Mouse (Mus musculus): ENCODE measurements around the gene Rasgef1a. TPM values are rescaled to one million over a fixed set of nuclear protein-coding genes. Genes with fewer than 3 reads are reported as not detected.
A peak's percentile ranks its signal among the peaks of the same experiment; 100 is the strongest.

The Rasgef1a gene
- polyA plus RNA-seq, 1 experiment from 2014 or later, result 0.13 TPM

GRCm38 (mm10) chr6:118111810-118112209 is 100.6 kb downstream of the Rasgef1a start:
- H3K4me1 ChIP-seq, result no peaks in the 10 kb centered on the region
- H3K27ac ChIP-seq, result no peak overlapping the region
- peaks cover 43% of the 10 kb centered on the region for H3K36me3 ChIP-seq
- H3K9me3 ChIP-seq, result no peaks in the 10 kb centered on the region
- H3K9ac ChIP-seq, result no peak overlapping the region
- WGBS, result 65% methylated on average over 1 of the region's 1 CpGs
- no peak for ATAC-seq (ENCODE audit: low FRiP score, low read depth)
- H3K4me2 ChIP-seq (replicated peaks), result no peak overlapping the region
- H3K27me3 ChIP-seq, result no peaks in the 10 kb centered on the region
- H3K4me3 ChIP-seq, result no peak overlapping the region

GRCm38 (mm10) chr6:118122767-118123166 is 111.5 kb downstream of the Rasgef1a start:
- Histone ChIP-seq H3K4me2 (replicated peaks) (no peak overlapping the region), H3K9me3 (no peaks in the 10 kb centered on the region), H3K36me3 (peaks cover 42% of the 10 kb centered on the region), H3K4me1 (no peaks in the 10 kb centered on the region), H3K9ac (no peak overlapping the region), H3K27ac (no peak overlapping the region), H3K27me3 (no peaks in the 10 kb centered on the region), H3K4me3 (no peak overlapping the region)
- ATAC-seq (ENCODE audit: low FRiP score, low read depth), result no peak
- 87% methylated on average over 1 of the region's 1 CpGs for WGBS

GRCm38 (mm10) chr6:118126577-118126976 is 115.3 kb downstream of the Rasgef1a start:
- H3K9me3 ChIP-seq, result no peaks in the 10 kb centered on the region
- H3K4me3 ChIP-seq, result no peak overlapping the region
- no peaks in the 10 kb centered on the region for H3K4me1 ChIP-seq
- H3K9ac ChIP-seq, result no peak overlapping the region
- peaks cover 31% of the 10 kb centered on the region for H3K36me3 ChIP-seq
- no peak for ATAC-seq (ENCODE audit: low FRiP score, low read depth)
- H3K27ac ChIP-seq, result no peak overlapping the region
- H3K4me2 ChIP-seq (replicated peaks), result no peak overlapping the region
- no peaks in the 10 kb centered on the region for H3K27me3 ChIP-seq

- H3K36me3 ChIP-seq, result peaks cover 25% of the 10 kb centered on the region
- WGBS, result 77% methylated on average over 7 of the region's 7 CpGs
- no peak overlapping the region for H3K27ac ChIP-seq
- H3K9ac ChIP-seq, result no peak overlapping the region
- H3K4me2 ChIP-seq (replicated peaks), result no peak overlapping the region
- H3K4me3 ChIP-seq, result no peak overlapping the region
- no peaks in the 10 kb centered on the region for H3K9me3 ChIP-seq
- H3K27me3 ChIP-seq, result no peaks in the 10 kb centered on the region
- H3K4me1 ChIP-seq, result no peaks in the 10 kb centered on the region
- no peak for ATAC-seq (ENCODE audit: low FRiP score, low read depth)
Observed at GRCm38 (mm10) chr6:118127198-118127597, 116.0 kb downstream of the Rasgef1a start.

- Histone ChIP-seq H3K4me1 (no peaks in the 10 kb centered on the region), H3K27ac (no peak overlapping the region), H3K9ac (no peak overlapping the region), H3K4me3 (no peak overlapping the region), H3K36me3 (peaks cover 17% of the 10 kb centered on the region), H3K4me2 (replicated peaks) (no peak overlapping the region), H3K9me3 (no peaks in the 10 kb centered on the region), H3K27me3 (no peaks in the 10 kb centered on the region)
- no peak for ATAC-seq (ENCODE audit: low FRiP score, low read depth)
- 71% methylated on average over 6 of the region's 6 CpGs for WGBS
Observed at GRCm38 (mm10) chr6:118127827-118128487, 116.7 kb downstream of the Rasgef1a start.

GRCm38 (mm10) chr6:118130022-118130421 is 118.8 kb downstream of the Rasgef1a start:
- H3K27me3 ChIP-seq, result no peaks in the 10 kb centered on the region
- no peaks in the 10 kb centered on the region for H3K4me1 ChIP-seq
- no peak for ATAC-seq (ENCODE audit: low FRiP score, low read depth)
- H3K9ac ChIP-seq, result no peak overlapping the region
- H3K9me3 ChIP-seq, result no peaks in the 10 kb centered on the region
- no peak overlapping the region for H3K4me2 ChIP-seq (replicated peaks)
- H3K27ac ChIP-seq, result no peak overlapping the region
- WGBS, result 59% methylated on average over 2 of the region's 2 CpGs
- no peak overlapping the region for H3K4me3 ChIP-seq
- H3K36me3 ChIP-seq, result peaks cover 5% of the 10 kb centered on the region; the same call in 1 of the 2 replicates

GRCm38 (mm10) chr6:118134461-118134860 is 123.2 kb downstream of the Rasgef1a start:
- Histone ChIP-seq H3K36me3 (no peaks in the 10 kb centered on the region), H3K27me3 (no peaks in the 10 kb centered on the region), H3K9ac (no peak overlapping the region), H3K4me1 (peaks cover 2% of the 10 kb centered on the region; the same call in 1 of the 2 replicates), H3K9me3 (no peaks in the 10 kb centered on the region), H3K4me2 (replicated peaks) (no peak overlapping the region), H3K4me3 (no peak overlapping the region), H3K27ac (no peak overlapping the region)
- WGBS, result 37% methylated on average over 1 of the region's 1 CpGs
- ATAC-seq (ENCODE audit: low FRiP score, low read depth), result no peak

GRCm38 (mm10) chr6:118137148-118137547 is 125.9 kb downstream of the Rasgef1a start:
- H3K27ac ChIP-seq, result no peak overlapping the region
- H3K9ac ChIP-seq, result no peak overlapping the region
- no peak overlapping the region for H3K4me3 ChIP-seq
- peaks cover 2% of the 10 kb centered on the region; the same call in 1 of the 2 replicates for H3K4me1 ChIP-seq
- no peaks in the 10 kb centered on the region for H3K27me3 ChIP-seq
- H3K9me3 ChIP-seq, result no peaks in the 10 kb centered on the region
- ATAC-seq (ENCODE audit: low FRiP score, low read depth), result no peak
- 81% methylated on average over 2 of the region's 2 CpGs for WGBS
- H3K36me3 ChIP-seq, result no peaks in the 10 kb centered on the region
- no peak overlapping the region for H3K4me2 ChIP-seq (replicated peaks)

- peak within 1 kb of the TSS; percentile 76 for H3K4me2 ChIP-seq (replicated peaks)
- peak within 1 kb of the TSS; percentile 85 for H3K4me3 ChIP-seq
- peaks cover 2% of the 10 kb centered on the region; the same call in 1 of the 2 replicates for H3K4me1 ChIP-seq
- 6% methylated on average over 57 of the region's 66 CpGs for WGBS
- peak within 1 kb of the TSS; percentile 82 for H3K9ac ChIP-seq
- ATAC-seq (ENCODE audit: low FRiP score, low read depth), result peak; percentile 98
- peak within 1 kb of the TSS; percentile 76; the same call in 1 of the 2 replicates for H3K27ac ChIP-seq
- no peaks in the 10 kb centered on the region for H3K36me3 ChIP-seq
- no peaks in the 10 kb centered on the region for H3K9me3 ChIP-seq
- H3K27me3 ChIP-seq, result no peaks in the 10 kb centered on the region
Observed at GRCm38 (mm10) chr6:118138731-118139709, 127.8 kb downstream of the Rasgef1a start, which contains the start of gene Csgalnact2. Csgalnact2 (minus strand) TSS chr6:118139140.

- Histone ChIP-seq H3K27me3 (no peaks in the 10 kb centered on the region), H3K27ac (no peak overlapping the region), H3K36me3 (no peaks in the 10 kb centered on the region), H3K9me3 (0 out of 2 replicates have a peak, but pooled peaks cover 7% of the 10 kb centered on the region), H3K4me3 (no peak overlapping the region), H3K4me1 (peaks cover 2% of the 10 kb centered on the region; the same call in 1 of the 2 replicates), H3K9ac (no peak overlapping the region), H3K4me2 (replicated peaks) (no peak overlapping the region)
- 78% methylated on average over 6 of the region's 6 CpGs for WGBS
- ATAC-seq (ENCODE audit: low FRiP score, low read depth), result no peak
Observed at GRCm38 (mm10) chr6:118140961-118141360, 129.7 kb downstream of the Rasgef1a start.

Data from limb, embryonic 13.5 days (tissue).